Mouse (Mus musculus) thymus, adult 2 months (tissue): Measurements from ENCODE around the gene Dcst1. TPM values are rescaled to one million over a fixed set of nuclear protein-coding genes. Genes with fewer than 3 reads are reported as not detected.

Experiments
- DNase-seq: peaks from one replicate; pipeline ENCODE4 v3.0.0; 2021
- H3K27ac ChIP-seq: fragments of 200-500 bp; 2 replicates; pipeline ENCODE4 v1.5.1; 2012; ENCODE audit warnings: low read length, control low read depth; ENCODE audit not compliant: control insufficient read depth, insufficient read depth
- H3K27me3 ChIP-seq: fragments of 200-500 bp; 2 replicates; pipeline ENCODE4 v1.6.1; 2012; ENCODE audit warnings: mild to moderate bottlenecking, low read length, moderate library complexity, mixed read lengths; ENCODE audit not compliant: control insufficient read depth, insufficient read depth
- H3K36me3 ChIP-seq: fragments of 200-500 bp; 2 replicates; pipeline ENCODE4 v1.6.1; 2012; ENCODE audit warnings: mild to moderate bottlenecking, low read length, moderate library complexity; ENCODE audit not compliant: control insufficient read depth, insufficient read depth
- H3K4me1 ChIP-seq: fragments of 200-500 bp; replicated peaks from 2 replicates; pipeline ENCODE4 v1.6.1; 2012; ENCODE audit warnings: low read length; ENCODE audit not compliant: control insufficient read depth, insufficient read depth
- H3K4me3 ChIP-seq: fragments of 200-500 bp; 2 replicates; pipeline ENCODE4 v1.5.1; 2012; ENCODE audit warnings: mild to moderate bottlenecking, low read length, control low read depth, moderate library complexity; ENCODE audit not compliant: control insufficient read depth, insufficient read depth
- CTCF ChIP-seq: fragments of 200-500 bp; IDR thresholded peaks from 2 replicates; pipeline ENCODE4 v1.5.1; 2012; ENCODE audit warnings: mild to moderate bottlenecking, control low read depth, low read length, moderate library complexity, borderline replicate concordance; ENCODE audit not compliant: control insufficient read depth, poor library complexity, insufficient read depth; ENCODE audit errors: extremely low read depth
- POLR2A ChIP-seq: fragments of 200-500 bp; IDR thresholded peaks from 2 replicates; pipeline ENCODE4 v1.6.1; 2012; ENCODE audit warnings: mild to moderate bottlenecking, low read length, control low read depth, moderate library complexity; ENCODE audit not compliant: control insufficient read depth, poor library complexity, insufficient read depth; ENCODE audit errors: extremely low read depth
- WGBS: fragments of 180-500 bp; shearing (Covaris S2); methylation state at CpG from one replicate; pipeline ENCODE4 v1.1.7; 2018; 5-methylcytosine and 5-hydroxymethylcytosine counted together
- polyA plus RNA-seq: library from polyadenylated mRNA; depleted of rRNA; stranded (reverse); fragments of >200 nt; gene quantifications from 2 replicates; pipeline ENCODE4 v1.2.3, GENCODE M21; 2012

The Dcst1 gene
- polyA plus RNA-seq, 1 experiment, result 0.24 TPM

DNA sequence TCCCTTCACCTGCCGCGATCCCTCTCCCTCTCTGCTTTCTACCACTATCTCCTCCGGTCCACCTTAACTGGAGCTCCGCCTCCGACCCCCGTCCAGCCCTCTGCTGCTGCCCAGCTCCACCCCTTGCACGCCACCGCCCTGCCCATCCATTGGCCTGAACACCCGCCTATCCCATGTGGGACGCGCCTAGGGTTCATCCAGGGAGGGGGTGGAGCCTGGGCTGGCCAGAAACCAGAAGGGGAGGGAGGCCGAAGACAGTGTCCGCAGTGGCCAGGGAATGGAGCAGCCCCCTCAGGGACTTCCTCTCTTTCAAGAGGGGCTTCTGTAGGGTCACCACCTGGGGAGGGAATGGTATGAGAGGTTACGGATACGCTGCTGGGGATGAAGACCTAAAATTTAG lies 28.6 kb upstream of the Dcst1 start:
- TF ChIP-seq POLR2A (no peak), CTCF (no peak)
- peaks cover 50% of the 10 kb centered on the region for H3K4me1 ChIP-seq

DNA sequence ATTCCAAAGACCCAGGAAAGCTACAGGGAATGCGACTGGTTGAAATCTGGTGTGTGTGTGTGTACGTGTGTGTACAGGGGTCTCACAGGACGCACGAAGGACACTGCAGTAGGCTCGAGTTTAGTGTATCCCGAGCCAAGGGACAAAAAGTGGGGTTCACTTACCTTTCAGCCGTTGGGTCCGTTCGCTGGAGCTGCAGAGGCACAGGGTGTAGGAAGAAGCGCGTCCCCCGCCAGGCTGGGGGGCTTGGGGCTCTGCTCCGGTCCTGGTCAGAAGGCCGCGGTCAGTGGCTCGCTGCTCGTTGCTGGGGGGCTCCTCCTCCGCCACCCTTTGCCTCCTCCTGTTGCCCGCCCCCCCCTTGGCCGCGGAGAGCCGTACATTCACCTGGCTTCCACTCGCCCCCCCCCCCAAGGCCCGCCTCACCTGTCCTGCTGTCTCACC lies 27.8 kb upstream of the Dcst1 start:
- DNase-seq, result peak; percentile 12
- Histone ChIP-seq H3K36me3 (no peaks in the 10 kb centered on the region), H3K4me1 (peaks cover 57% of the 10 kb centered on the region), H3K27me3 (peaks cover 13% of the 10 kb centered on the region), H3K27ac (peak overlapping the region; percentile 3; the same call in 1 of the 2 replicates), H3K4me3 (peak overlapping the region; percentile 46)
- WGBS, result 1% methylated on average over 21 of the region's 24 CpGs
- TF ChIP-seq CTCF (no peak), POLR2A (no peak)

More for the DNA sequence above, 28.6 kb upstream of the Dcst1 start:
- under 1% methylated on average over 15 of the region's 15 CpGs for WGBS
- peak overlapping the region; percentile 59 for H3K27ac ChIP-seq
- peaks cover 13% of the 10 kb centered on the region for H3K27me3 ChIP-seq
- H3K36me3 ChIP-seq, result no peaks in the 10 kb centered on the region
- H3K4me3 ChIP-seq, result peak overlapping the region; percentile 49
- peak; percentile 74 for DNase-seq

DNA sequence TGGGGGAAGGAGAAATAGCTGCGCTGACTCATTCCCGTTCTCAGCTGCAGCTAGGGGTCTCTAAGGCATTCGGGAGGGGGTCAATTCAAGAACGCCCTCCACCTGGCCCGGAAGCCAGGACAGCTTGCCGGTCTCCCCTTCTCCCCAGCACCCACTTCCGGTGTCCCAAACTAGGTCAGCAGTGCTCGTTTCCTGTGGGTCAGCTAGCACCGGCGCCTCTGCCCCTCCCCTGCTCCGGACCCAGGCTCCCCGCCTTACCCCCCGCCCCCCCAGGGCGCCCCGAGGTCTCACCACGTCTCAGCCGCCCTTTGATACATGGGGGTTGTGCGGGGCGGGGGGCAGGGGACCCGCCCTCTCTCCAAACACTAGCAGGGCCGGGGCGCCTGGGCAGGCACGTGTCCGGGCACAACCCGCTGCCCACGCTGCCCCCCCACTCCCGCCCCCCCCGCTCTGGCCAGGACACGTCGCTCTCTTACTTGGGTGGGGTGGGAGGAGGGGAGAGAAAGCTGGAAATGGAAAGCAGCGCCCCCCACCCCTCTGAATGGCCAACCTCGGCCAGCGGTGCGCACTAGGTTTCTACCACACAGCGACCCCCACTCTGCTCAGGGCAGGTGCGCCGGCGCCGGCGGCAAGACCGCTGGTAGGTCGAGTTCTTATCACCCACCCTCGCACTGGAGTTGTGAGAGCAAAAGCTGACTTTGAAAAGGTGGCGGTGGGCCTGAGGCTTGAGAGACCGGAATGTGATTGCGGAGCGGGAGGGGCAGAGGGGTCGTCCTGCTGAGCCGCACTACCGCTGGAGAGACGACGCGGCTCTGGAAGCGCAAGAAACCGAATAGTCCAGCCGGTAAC lies 26.8 kb upstream of the Dcst1 start:
- TF ChIP-seq CTCF (no peak), POLR2A (no peak)
- DNase-seq, result peak; percentile 29
- H3K4me3 ChIP-seq, result peak overlapping the region; percentile 53
- peak overlapping the region; percentile 77 for H3K27ac ChIP-seq
- peaks cover 57% of the 10 kb centered on the region for H3K4me1 ChIP-seq
- H3K36me3 ChIP-seq, result no peaks in the 10 kb centered on the region
- 3% methylated on average over 52 of the region's 56 CpGs for WGBS
- peaks cover 13% of the 10 kb centered on the region for H3K27me3 ChIP-seq

DNA sequence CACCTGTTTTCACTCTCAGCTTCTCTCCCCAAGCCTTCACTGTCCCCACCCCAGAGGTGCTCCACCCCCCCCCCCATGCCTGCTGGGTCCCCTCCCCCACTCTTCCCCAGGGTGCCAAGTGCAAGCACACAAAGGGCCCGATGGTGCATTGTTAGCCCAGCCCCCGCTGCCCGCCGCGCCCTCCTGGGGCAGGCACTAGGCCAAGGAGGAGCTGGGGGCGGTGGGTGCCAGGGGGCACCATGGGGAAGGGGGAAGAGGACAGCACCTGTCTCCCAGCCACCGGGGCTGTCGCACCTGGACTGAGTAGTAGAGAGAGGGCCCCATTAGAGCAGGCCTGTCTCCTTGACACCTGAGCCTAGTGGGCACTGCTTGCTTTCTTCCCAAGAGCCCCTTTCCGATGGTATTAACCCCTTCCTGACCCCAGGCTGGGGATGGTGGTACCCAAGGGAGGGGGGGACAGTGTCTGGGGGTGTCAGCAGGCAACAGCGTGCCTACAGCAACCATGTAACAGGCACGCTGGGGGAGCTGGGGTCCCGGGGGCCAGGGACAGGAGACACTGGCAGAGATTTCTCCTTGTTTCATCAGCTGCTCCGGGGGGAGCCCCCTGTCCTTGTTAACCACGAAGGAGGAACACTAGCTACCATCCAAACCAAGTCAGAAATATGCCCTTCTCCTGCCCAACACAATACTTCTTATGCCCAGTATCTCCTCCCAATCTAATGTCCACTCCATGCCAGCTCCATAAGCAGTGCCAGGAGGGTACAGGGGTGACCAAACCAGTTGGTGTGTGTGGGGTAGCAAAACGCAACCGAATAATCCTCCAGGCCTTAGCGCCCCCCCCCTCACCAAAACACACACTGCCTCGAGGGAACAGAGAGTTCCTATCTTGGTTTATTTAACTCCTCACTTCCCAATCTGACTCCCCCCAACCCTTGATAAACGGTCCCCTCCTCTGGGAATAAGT lies 25.9 kb upstream of the Dcst1 start:
- peak; percentile 39 for DNase-seq
- Histone ChIP-seq H3K4me3 (peak overlapping the region; percentile 53), H3K4me1 (peaks cover 55% of the 10 kb centered on the region), H3K27me3 (peaks cover 13% of the 10 kb centered on the region), H3K36me3 (no peaks in the 10 kb centered on the region), H3K27ac (peak overlapping the region; percentile 77)
- no peak for TF ChIP-seq POLR2A
- TF ChIP-seq CTCF, result no peak
- 18% methylated on average over 19 of the region's 19 CpGs for WGBS

DNA sequence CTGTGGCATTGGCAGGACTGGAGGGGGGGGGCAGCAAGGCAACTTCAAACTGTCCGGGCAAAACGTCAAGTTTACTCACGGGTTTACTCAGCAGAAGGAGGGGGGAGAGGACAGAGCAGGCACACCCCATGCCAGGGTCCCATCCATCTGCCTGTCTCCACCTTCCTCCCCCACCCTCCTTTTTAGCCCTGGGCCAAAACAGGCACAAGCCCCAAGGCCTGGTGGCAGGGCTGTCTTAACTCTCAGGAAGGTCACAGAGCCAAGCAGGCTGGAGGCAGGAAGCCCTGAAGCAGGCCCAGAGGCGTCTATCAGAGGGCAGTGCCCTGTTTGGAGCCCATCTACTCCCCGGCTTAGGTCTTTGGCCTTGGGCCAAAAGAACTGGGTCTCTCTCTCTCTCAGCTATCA lies 25.1 kb upstream of the Dcst1 start:
- TF ChIP-seq CTCF (no peak), POLR2A (no peak)
- peak overlapping the region; percentile 72 for H3K27ac ChIP-seq
- H3K4me3 ChIP-seq, result peak overlapping the region; percentile 12; the same call in 1 of the 2 replicates
- H3K36me3 ChIP-seq, result no peaks in the 10 kb centered on the region
- H3K27me3 ChIP-seq, result peaks cover 11% of the 10 kb centered on the region
- no peak for DNase-seq
- 58% methylated on average over 5 of the region's 5 CpGs for WGBS
- H3K4me1 ChIP-seq, result peaks cover 59% of the 10 kb centered on the region
